Mouse (Mus musculus): ENCODE results near the gene Zfp688.

DNA sequence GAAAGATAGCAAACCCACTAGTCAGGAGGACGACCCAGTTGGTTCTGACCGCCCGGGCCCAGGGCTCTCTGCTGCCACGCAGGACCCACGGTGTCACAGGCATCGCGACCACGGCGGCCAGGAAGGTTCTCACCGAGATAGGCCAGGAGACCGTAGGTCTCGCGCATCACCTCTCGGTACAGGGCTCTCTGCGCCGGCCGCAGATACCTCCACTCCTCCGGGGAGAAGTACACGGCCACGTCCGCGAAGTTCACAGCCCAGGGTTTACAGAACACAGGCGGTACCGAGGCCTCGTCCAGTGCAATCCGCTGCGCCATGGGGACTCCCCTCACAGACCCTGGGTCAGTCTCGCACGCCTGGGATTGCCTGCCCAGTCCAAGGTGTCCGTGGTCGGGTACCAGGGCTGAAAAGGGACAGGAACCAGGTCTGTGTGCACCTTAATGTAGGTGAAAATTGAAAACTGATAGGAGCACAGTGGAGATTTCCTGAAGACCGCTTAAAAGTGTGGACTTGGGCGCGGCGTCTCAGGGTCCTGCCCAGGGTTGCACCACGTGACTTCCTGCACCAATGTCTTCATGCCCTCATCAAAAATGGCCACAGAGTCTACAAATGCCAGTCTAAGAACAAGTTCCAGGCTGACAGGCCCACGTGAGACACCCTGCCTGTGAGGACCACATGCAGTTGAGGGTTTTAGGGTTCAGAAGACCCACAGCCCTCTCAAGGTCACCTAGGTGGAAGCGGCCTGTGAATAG is 35.1 kb downstream of the Zfp688 start, which contains the start of gene 9130019O22Rik:
- TF ChIP-seq POLR2A (IDR thresholded peaks at IDR 0.05; ENCODE audit: low read depth, low read length), result no peak
- TF ChIP-seq CTCF (IDR thresholded peaks at IDR 0.05; ENCODE audit: extremely low read depth, insufficient read length, insufficient replicate concordance, low read depth, low read length), result no peak
